Mouse (Mus musculus): Measurements from ENCODE around the gene Mcts1. TPM values are rescaled to one million over a fixed set of nuclear protein-coding genes. Genes with fewer than 3 reads are reported as not detected.

Mcts1 gene
- total RNA-seq (2021) = 10 to 100 TPM; 42.7 to 52.7 TPM
- long read RNA-seq, experiment 1, transcript Mcts1-201 (6 exons, 783 nt) = major isoform, 14 of 19 reads
- long read RNA-seq, experiment 1, partial matches to known transcripts = 2 of 19 reads
- long read RNA-seq, experiment 1, other reads (novel, unspliced or antisense) = 3 of 19 reads
- long read RNA-seq, experiment 2, transcript Mcts1-201 (6 exons, 783 nt) = major isoform, 16 of 25 reads
- long read RNA-seq, experiment 2, partial matches to known transcripts = 5 of 25 reads
- long read RNA-seq, experiment 2, other reads (novel, unspliced or antisense) = 4 of 25 reads

GRCm38 (mm10) chrX:38600177-38600994 lies at the start of gene Mcts1:
Mcts1 (plus strand) TSS chrX:38600578.
- peak; percentile 36 for DNase-seq

GRCm38 (mm10) chrX:38553255-38553654 lies 47.1 kb upstream of the Mcts1 start:
- no peak for DNase-seq

GRCm38 (mm10) chrX:38563941-38564541 lies 36.3 kb upstream of the Mcts1 start:
- DNase-seq = peak; percentile 3

- DNase-seq = peak; percentile 82
Measured at GRCm38 (mm10) chrX:38564542-38565175, 35.7 kb upstream of the Mcts1 start.

- no peak for DNase-seq
Measured at GRCm38 (mm10) chrX:38565176-38565542, 35.2 kb upstream of the Mcts1 start.

- DNase-seq = no peak
Measured at GRCm38 (mm10) chrX:38566521-38567205, 33.7 kb upstream of the Mcts1 start.

- DNase-seq = no peak
Measured at GRCm38 (mm10) chrX:38576078-38576477, 24.3 kb upstream of the Mcts1 start, which contains the start of gene Cul4b. Cul4b (minus strand) TSS chrX:38576196.

- DNase-seq = no peak
Measured at GRCm38 (mm10) chrX:38581140-38581539, 19.2 kb upstream of the Mcts1 start.

GRCm38 (mm10) chrX:38583261-38583660 lies 17.1 kb upstream of the Mcts1 start:
- DNase-seq = no peak

GRCm38 (mm10) chrX:38589827-38590226 lies 10.6 kb upstream of the Mcts1 start:
- DNase-seq = no peak

- no peak for DNase-seq
Measured at GRCm38 (mm10) chrX:38591749-38592148, 8.6 kb upstream of the Mcts1 start.

- DNase-seq = no peak
Measured at GRCm38 (mm10) chrX:38593180-38593889, 7.0 kb upstream of the Mcts1 start.

- DNase-seq = peak; percentile 2
Measured at GRCm38 (mm10) chrX:38600995-38601369, 604 bp downstream of the Mcts1 start.

- peak; percentile 82 for DNase-seq
Measured at GRCm38 (mm10) chrX:38634801-38635637, 34.6 kb downstream of the Mcts1 start, which contains the start of gene C1galt1c1. C1galt1c1 (minus strand) TSS chrX:38635087.

GRCm38 (mm10) chrX:38635638-38635931 lies 35.2 kb downstream of the Mcts1 start:
- DNase-seq = no peak

- no peak for DNase-seq
Measured at GRCm38 (mm10) chrX:38641435-38641834, 41.1 kb downstream of the Mcts1 start.

GRCm38 (mm10) chrX:38642183-38642582 lies 41.8 kb downstream of the Mcts1 start:
- DNase-seq = no peak

GRCm38 (mm10) chrX:38650404-38651039 lies 50.1 kb downstream of the Mcts1 start:
- DNase-seq = no peak

- no peak for DNase-seq
Measured at GRCm38 (mm10) chrX:38651167-38651566, 50.8 kb downstream of the Mcts1 start.

- DNase-seq = no peak
Measured at GRCm38 (mm10) chrX:38653181-38653580, 52.8 kb downstream of the Mcts1 start.
